Mouse (Mus musculus) myocyte (in vitro differentiated cells): ENCODE data around the gene Stk24. TPM values are rescaled to one million over a fixed set of nuclear protein-coding genes. Genes with fewer than 3 reads are reported as not detected.
A peak's percentile ranks its signal among the peaks of the same experiment; 100 is the strongest.

ENCODE experiments used
- H3K27me3 ChIP-seq: one replicate; pipeline ENCODE4 v1.6.1; 2011; ENCODE audit not compliant: control insufficient read depth, insufficient read depth, insufficient read length
- H3K36me3 ChIP-seq: one replicate; pipeline ENCODE4 v1.6.1; 2011; ENCODE audit not compliant: control insufficient read depth, insufficient read depth
- H3K4me2 ChIP-seq: one replicate; pipeline ENCODE4 v1.6.1; 2011; ENCODE audit warnings: low read depth, control low read depth
- H3K4me3 ChIP-seq: one replicate; pipeline ENCODE4 v1.5.1; 2011; ENCODE audit warnings: mild to moderate bottlenecking, control low read depth, moderate library complexity
- H3K79me2 ChIP-seq: one replicate; pipeline ENCODE4 v1.6.1; 2011; ENCODE audit not compliant: control insufficient read depth, insufficient read depth
- H3ac ChIP-seq: one replicate; pipeline ENCODE4 v1.6.1; 2011; ENCODE audit not compliant: control insufficient read depth, insufficient read length
- CEBPB ChIP-seq: IDR thresholded peaks from 2 replicates; pipeline ENCODE4 v1.6.1; 2011; ENCODE audit warnings: mild to moderate bottlenecking, moderate library complexity; ENCODE audit not compliant: poor library complexity, insufficient read depth, severe bottlenecking
- E2F4 ChIP-seq: IDR thresholded peaks from one replicate; pipeline ENCODE4 v1.6.1; 2011; ENCODE audit warnings: mild to moderate bottlenecking, control low read depth, moderate library complexity; ENCODE audit not compliant: insufficient read depth
- MAX ChIP-seq: IDR thresholded peaks from one replicate; pipeline ENCODE4 v1.6.1; 2011; ENCODE audit warnings: low read depth, mild to moderate bottlenecking, control low read depth
- MYOD1 ChIP-seq, 3 experiments: IDR thresholded peaks; one replicate each; pipeline ENCODE4 v1.6.1; 2011; ENCODE audit warnings: control low read depth in 2 of 3, low read depth in 2 of 3, mild to moderate bottlenecking in 2 of 3, moderate library complexity in 1 of 3; ENCODE audit not compliant: insufficient read length in 2 of 3, control insufficient read depth in 1 of 3
- MYOG ChIP-seq, 3 experiments: IDR thresholded peaks; one replicate each; pipeline ENCODE4 v1.6.1; 2011; ENCODE audit warnings: control low read depth in 2 of 3, low read depth in 2 of 3, mild to moderate bottlenecking in 2 of 3; ENCODE audit not compliant: insufficient read length in 2 of 3, control insufficient read depth in 1 of 3, insufficient read depth in 1 of 3
- POLR2A ChIP-seq: IDR thresholded peaks from one replicate; pipeline ENCODE4 v1.6.1; 2011; ENCODE audit warnings: low read depth, mild to moderate bottlenecking, control low read depth, moderate library complexity; ENCODE audit not compliant: insufficient read length
- POLR2AphosphoS2 ChIP-seq: IDR thresholded peaks from one replicate; pipeline ENCODE4 v1.6.1; 2011; ENCODE audit warnings: low read depth, control low read depth; ENCODE audit not compliant: insufficient read length
- REST ChIP-seq: IDR thresholded peaks from one replicate; pipeline ENCODE4 v1.6.1; 2011; ENCODE audit warnings: mild to moderate bottlenecking, control low read depth, moderate library complexity; ENCODE audit not compliant: insufficient read depth, insufficient read length
- SRF ChIP-seq: IDR thresholded peaks from one replicate; pipeline ENCODE4 v1.6.1; 2011; ENCODE audit warnings: low read depth; ENCODE audit not compliant: control insufficient read depth, insufficient read length
- TCF12 ChIP-seq: IDR thresholded peaks from one replicate; pipeline ENCODE4 v1.6.1; 2011; ENCODE audit warnings: mild to moderate bottlenecking, control low read depth; ENCODE audit not compliant: poor library complexity, insufficient read depth, severe bottlenecking
- TCF3 ChIP-seq: IDR thresholded peaks from one replicate; pipeline ENCODE4 v1.6.1; 2011; ENCODE audit warnings: low read depth, control low read depth; ENCODE audit not compliant: insufficient read length
- USF1 ChIP-seq: IDR thresholded peaks from one replicate; pipeline ENCODE4 v1.6.1; 2011; ENCODE audit warnings: low read depth, mild to moderate bottlenecking, control low read depth, moderate library complexity
- polyA plus RNA-seq: library from polyadenylated mRNA; unstranded; fragments of >200 nt; fragmentation: generic; extraction: Trizol; gene quantifications from one replicate; pipeline ENCODE4 v1.2.1, GENCODE M21; 2012; ENCODE audit warnings: missing spikeins

Stk24 gene
- polyA plus RNA-seq, 1 experiment = 26.9 TPM

DNA sequence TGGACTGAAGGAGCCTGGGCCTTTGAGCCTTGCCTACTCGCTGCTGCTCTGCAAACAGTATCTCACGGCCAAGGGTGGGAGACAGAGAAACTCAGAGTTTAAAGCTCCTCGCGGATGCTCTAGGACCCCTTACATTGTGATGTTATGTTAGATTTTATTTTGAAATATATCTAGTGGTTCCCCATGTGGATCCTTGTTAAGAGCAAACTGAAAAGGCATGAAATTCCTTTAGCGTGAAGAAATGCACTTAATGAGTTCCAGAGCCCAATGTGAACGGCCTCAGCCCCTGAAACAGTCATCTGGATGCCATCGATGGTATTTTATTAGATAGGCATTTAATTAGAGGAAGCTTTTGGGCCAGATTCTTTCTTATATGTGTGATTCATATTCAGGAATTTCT is 132.5 kb downstream of the Stk24 start:
- H3K79me2 ChIP-seq = no peaks in the 10 kb centered on the region
- H3ac ChIP-seq = no peak overlapping the region
- no peak overlapping the region for H3K4me2 ChIP-seq
- no peak overlapping the region for H3K4me3 ChIP-seq
- H3K27me3 ChIP-seq = no peaks in the 10 kb centered on the region
- TF ChIP-seq TCF12 (no peak), TCF3 (no peak), MYOG (IDR thresholded peaks at IDR 0.05; ENCODE audit: control insufficient read depth in 1 of 3, insufficient read depth in 1 of 3, insufficient read length in 2 of 3, low read depth in 2 of 3) (no peak), POLR2AphosphoS2 (no peak), USF1 (no peak), POLR2A (no peak)
- H3K36me3 ChIP-seq = no peaks in the 10 kb centered on the region

DNA sequence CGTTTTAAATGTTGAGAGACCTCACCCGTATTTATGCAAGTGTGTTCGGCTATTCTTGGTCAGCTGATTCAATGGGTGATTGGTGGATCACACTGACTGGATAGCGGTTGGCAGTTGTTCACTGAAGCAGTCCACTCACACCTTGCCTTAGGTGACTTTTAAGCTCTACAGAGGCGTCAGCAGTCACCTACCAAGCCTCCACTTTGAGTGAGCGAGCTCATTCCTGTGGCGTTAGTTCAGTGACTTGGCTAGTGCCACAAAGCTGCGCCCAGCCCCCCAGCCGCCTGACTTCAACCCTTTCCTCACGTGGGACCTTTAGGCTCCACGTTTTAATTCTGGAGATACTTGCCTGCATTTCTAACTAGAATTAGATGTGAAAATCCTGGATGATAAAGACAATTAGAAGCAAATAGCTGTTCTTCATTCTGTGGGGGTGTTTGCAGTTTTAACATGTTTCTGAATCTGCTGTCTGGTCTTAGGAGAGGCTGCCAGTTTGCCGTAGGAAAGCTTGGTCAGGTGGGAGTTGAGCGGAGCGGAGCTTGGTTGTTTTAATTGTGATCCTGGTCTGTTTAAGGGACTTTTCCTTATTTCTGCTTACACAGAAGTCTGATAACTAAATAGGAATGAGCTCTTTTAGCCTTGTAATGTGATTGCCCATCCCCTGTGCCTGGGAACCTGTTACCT is 133.6 kb downstream of the Stk24 start:
- H3K79me2 ChIP-seq = no peaks in the 10 kb centered on the region
- no peak overlapping the region for H3K4me2 ChIP-seq
- no peaks in the 10 kb centered on the region for H3K36me3 ChIP-seq
- no peak overlapping the region for H3K4me3 ChIP-seq
- TF ChIP-seq POLR2A (no peak), CEBPB (no peak), TCF3 (no peak), TCF12 (no peak), MYOD1 (IDR thresholded peaks at IDR 0.05; ENCODE audit: control insufficient read depth in 1 of 3, insufficient read length in 2 of 3, low read depth in 2 of 3) (no peak), E2F4 (no peak), SRF (no peak), REST (no peak), MYOG (IDR thresholded peaks at IDR 0.05; ENCODE audit: control insufficient read depth in 1 of 3, insufficient read depth in 1 of 3, insufficient read length in 2 of 3, low read depth in 2 of 3) (no peak), USF1 (no peak), POLR2AphosphoS2 (no peak), MAX (no peak)
- no peak overlapping the region for H3ac ChIP-seq
- H3K27me3 ChIP-seq = no peaks in the 10 kb centered on the region

- no peaks in the 10 kb centered on the region for H3K27me3 ChIP-seq
- H3ac ChIP-seq = no peak overlapping the region
- no peaks in the 10 kb centered on the region for H3K79me2 ChIP-seq
- no peak for TF ChIP-seq MAX
- no peak for TF ChIP-seq CEBPB
- H3K4me3 ChIP-seq = no peak overlapping the region
- peaks cover 12% of the 10 kb centered on the region for H3K36me3 ChIP-seq
- no peak overlapping the region for H3K4me2 ChIP-seq
Observed at GRCm38 (mm10) chr14:121244104-121244503, 135.7 kb downstream of the Stk24 start.

DNA sequence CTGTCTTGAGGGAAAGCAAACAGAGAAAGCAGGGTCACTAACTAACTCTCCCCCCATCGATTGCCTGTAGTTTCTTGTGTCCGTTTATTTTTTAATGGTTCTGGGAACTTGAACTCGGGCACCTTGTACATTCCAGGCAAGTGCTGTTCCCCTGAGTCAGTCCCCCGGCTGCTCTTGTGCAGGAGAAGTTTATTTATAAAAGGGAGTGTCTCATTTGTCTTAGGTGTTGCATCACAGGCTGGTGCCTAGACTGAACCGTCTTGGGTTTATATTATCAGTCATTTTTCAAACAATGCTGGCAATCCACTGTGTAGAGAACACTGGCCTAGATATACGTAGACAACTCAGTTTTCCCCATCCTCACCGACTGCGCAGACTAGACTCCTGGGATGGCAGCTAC is 140.4 kb downstream of the Stk24 start:
- Histone ChIP-seq H3ac (no peak overlapping the region), H3K79me2 (no peaks in the 10 kb centered on the region), H3K36me3 (peaks cover 14% of the 10 kb centered on the region), H3K4me2 (peak overlapping the region; percentile 60), H3K27me3 (no peaks in the 10 kb centered on the region), H3K4me3 (no peak overlapping the region)
- no peak for TF ChIP-seq TCF12
- TF ChIP-seq CEBPB = peak; percentile 90

DNA sequence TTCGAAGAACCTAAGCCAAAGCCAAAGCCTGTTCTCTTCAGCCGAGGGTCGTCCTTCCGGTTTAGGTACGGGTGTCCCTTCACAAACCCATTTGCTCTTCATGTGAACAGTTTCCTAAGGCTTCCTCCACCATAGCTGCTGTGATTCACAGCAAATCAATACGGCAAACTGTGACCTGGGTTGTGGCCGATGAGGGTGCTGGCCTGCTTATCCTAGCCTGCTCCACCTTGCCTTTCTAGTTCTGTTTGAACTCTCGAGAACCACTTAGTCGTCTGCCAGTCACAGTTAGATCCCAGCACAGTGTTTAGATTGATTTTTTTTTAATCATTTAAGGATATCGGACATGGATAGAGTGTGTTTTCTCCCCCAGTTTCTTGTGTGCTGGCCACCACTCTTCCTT is 141.1 kb downstream of the Stk24 start:
- no peaks in the 10 kb centered on the region for H3K79me2 ChIP-seq
- H3K4me3 ChIP-seq = no peak overlapping the region
- no peak overlapping the region for H3K4me2 ChIP-seq
- no peak overlapping the region for H3ac ChIP-seq
- peaks cover 17% of the 10 kb centered on the region for H3K36me3 ChIP-seq
- no peaks in the 10 kb centered on the region for H3K27me3 ChIP-seq
- no peak for TF ChIP-seq SRF
- TF ChIP-seq MYOG (IDR thresholded peaks at IDR 0.05; ENCODE audit: control insufficient read depth in 1 of 3, insufficient read depth in 1 of 3, insufficient read length in 2 of 3, low read depth in 2 of 3) = no peak
- TF ChIP-seq TCF12 = no peak
- TF ChIP-seq CEBPB = no peak
- no peak for TF ChIP-seq MAX

GRCm38 (mm10) chr14:121236736-121237135 is 143.1 kb downstream of the Stk24 start:
- Histone ChIP-seq H3K4me2 (no peak overlapping the region), H3K4me3 (no peak overlapping the region), H3ac (no peak overlapping the region), H3K36me3 (peaks cover 32% of the 10 kb centered on the region), H3K27me3 (no peaks in the 10 kb centered on the region), H3K79me2 (no peaks in the 10 kb centered on the region)
- TF ChIP-seq USF1 = no peak
- no peak for TF ChIP-seq SRF
- TF ChIP-seq MYOD1 (IDR thresholded peaks at IDR 0.05; ENCODE audit: control insufficient read depth in 1 of 3, insufficient read length in 2 of 3, low read depth in 2 of 3) = no peak
- TF ChIP-seq TCF12 = no peak
- TF ChIP-seq MYOG (IDR thresholded peaks at IDR 0.05; ENCODE audit: control insufficient read depth in 1 of 3, insufficient read depth in 1 of 3, insufficient read length in 2 of 3, low read depth in 2 of 3) = no peak
- TF ChIP-seq CEBPB = no peak
- TF ChIP-seq E2F4 = no peak
- TF ChIP-seq TCF3 = no peak
- no peak for TF ChIP-seq POLR2A
- TF ChIP-seq MAX = no peak
